Mouse (Mus musculus): ENCODE measurements at regions not wholly inside any gene's neighbourhood (a gene's known extent, or its start where the extent isn't known, plus 50 kb on each side); places are given as distances from the start of the nearest gene placed in this dataset.

- intact Hi-C loops (cut with DNase I), result no loop called here
- no peak for DNase-seq (ENCODE audit: low spot score in 2 of 2)
Measured at GRCm38 (mm10) chr5:75834766-75835555, 143.3 kb downstream of the Kdr start.

GRCm38 (mm10) chr5:75832341-75832740 is 145.9 kb downstream of the Kdr start:
- no peak for DNase-seq (ENCODE audit: low spot score in 2 of 2)

GRCm38 (mm10) chr5:75829850-75830625 is 148.2 kb downstream of the Kdr start:
- DNase-seq (ENCODE audit: low spot score in 2 of 2), result no peak
- intact Hi-C loops (cut with DNase I), result no loop called here

More at GRCm38 (mm10) chr5:75832341-75832740, 145.9 kb downstream of the Kdr start:
- intact Hi-C loops (cut with DNase I), result no loop called here

- DNase-seq (ENCODE audit: low spot score in 2 of 2), result no peak
- intact Hi-C loops (cut with DNase I), result no loop called here
Measured at GRCm38 (mm10) chr5:75828332-75828731, 149.9 kb downstream of the Kdr start.

GRCm38 (mm10) chr5:75826283-75827098 is 151.8 kb downstream of the Kdr start:
- intact Hi-C loops (cut with DNase I), result no loop called here
- no peak for DNase-seq (ENCODE audit: low spot score in 2 of 2)

- DNase-seq (ENCODE audit: low spot score in 2 of 2), result no peak
- intact Hi-C loops (cut with DNase I), result no loop called here
Measured at GRCm38 (mm10) chr5:75825576-75825975, 152.7 kb downstream of the Kdr start.

GRCm38 (mm10) chr5:75824660-75825059 is 153.6 kb downstream of the Kdr start:
- intact Hi-C loops (cut with DNase I), result no loop called here
- no peak for DNase-seq (ENCODE audit: low spot score in 2 of 2)

GRCm38 (mm10) chr5:75823646-75824045 is 154.6 kb downstream of the Kdr start:
- intact Hi-C loops (cut with DNase I), result no loop called here
- no peak for DNase-seq (ENCODE audit: low spot score in 2 of 2)

GRCm38 (mm10) chr5:75817396-75817795 is 160.9 kb downstream of the Kdr start:
- intact Hi-C loops (cut with DNase I), result no loop called here
- DNase-seq (ENCODE audit: low spot score in 2 of 2), result no peak

- intact Hi-C loops (cut with DNase I), result no loop called here
- no peak for DNase-seq (ENCODE audit: low spot score in 2 of 2)
Measured at GRCm38 (mm10) chr5:75814393-75814984, 163.8 kb downstream of the Kdr start.

- intact Hi-C loops (cut with DNase I), result no loop called here
- DNase-seq (ENCODE audit: low spot score in 2 of 2), result no peak
Measured at GRCm38 (mm10) chr5:75812686-75813085, 165.6 kb downstream of the Kdr start.

- intact Hi-C loops (cut with DNase I), result no loop called here
- no peak for DNase-seq (ENCODE audit: low spot score in 2 of 2)
Measured at GRCm38 (mm10) chr5:75808551-75809332, 169.5 kb downstream of the Kdr start.

GRCm38 (mm10) chr5:75805011-75805410 is 173.2 kb downstream of the Kdr start:
- intact Hi-C loops (cut with DNase I), result no loop called here
- DNase-seq (ENCODE audit: low spot score in 2 of 2), result no peak

- no peak for DNase-seq (ENCODE audit: low spot score in 2 of 2)
- intact Hi-C loops (cut with DNase I), result no loop called here
Measured at GRCm38 (mm10) chr5:75804340-75804739, 173.9 kb downstream of the Kdr start.

GRCm38 (mm10) chr5:75803012-75803411 is 175.2 kb downstream of the Kdr start:
- no peak for DNase-seq (ENCODE audit: low spot score in 2 of 2)
- intact Hi-C loops (cut with DNase I), result no loop called here

- no peak for DNase-seq (ENCODE audit: low spot score in 2 of 2)
- intact Hi-C loops (cut with DNase I), result no loop called here
Measured at GRCm38 (mm10) chr5:75800040-75800989, 177.9 kb downstream of the Kdr start.

GRCm38 (mm10) chr5:75799627-75800026 is 178.6 kb downstream of the Kdr start:
- DNase-seq (ENCODE audit: low spot score in 2 of 2), result no peak

GRCm38 (mm10) chr5:75793184-75793583 is 185.1 kb downstream of the Kdr start:
- no peak for DNase-seq (ENCODE audit: low spot score in 2 of 2)
- intact Hi-C loops (cut with DNase I), result no loop called here

More at GRCm38 (mm10) chr5:75799627-75800026, 178.6 kb downstream of the Kdr start:
- intact Hi-C loops (cut with DNase I), result no loop called here
